Mouse (Mus musculus): ENCODE measurements around the gene Zfp109.

The Zfp109 gene

GRCm38 (mm10) chr7:24208282-24208886 lies 29.0 kb downstream of the Zfp109 start:
- no peak for DNase-seq (ENCODE audit: extremely low read depth, low read depth)

- no peak for DNase-seq (ENCODE audit: extremely low read depth, low read depth)
Observed at GRCm38 (mm10) chr7:24207488-24208261, 29.7 kb downstream of the Zfp109 start.

GRCm38 (mm10) chr7:24196961-24197360 lies 40.4 kb downstream of the Zfp109 start:
- DNase-seq (ENCODE audit: extremely low read depth, low read depth): no peak

- DNase-seq (ENCODE audit: extremely low read depth, low read depth): no peak
Observed at GRCm38 (mm10) chr7:24193157-24193556, 44.2 kb downstream of the Zfp109 start.

- no peak for DNase-seq (ENCODE audit: extremely low read depth, low read depth)
Observed at GRCm38 (mm10) chr7:24191361-24191760, 46.0 kb downstream of the Zfp109 start.

- DNase-seq (ENCODE audit: extremely low read depth, low read depth): no peak
Observed at GRCm38 (mm10) chr7:24189571-24189944, 47.8 kb downstream of the Zfp109 start.

- DNase-seq (ENCODE audit: extremely low read depth, low read depth): no peak
Observed at GRCm38 (mm10) chr7:24188901-24189570, 48.3 kb downstream of the Zfp109 start.

GRCm38 (mm10) chr7:24187611-24188010 lies 49.7 kb downstream of the Zfp109 start:
- no peak for DNase-seq (ENCODE audit: extremely low read depth, low read depth)
